Mouse (Mus musculus) right cerebral cortex, adult 2 months (tissue): ENCODE measurements around the gene Tas2r131.
"Not testable (repeated sequence)": the region's sequence is repeated elsewhere in the genome, so short reads cannot be mapped to it uniquely, and the experiment has no call there.

Experiments used
- DNase-seq, 2 experiments: peaks; one replicate each; pipeline ENCODE4 v3.0.0; 2021 to 2022; ENCODE audit warnings: low spot score in 2 of 2

Tas2r131 gene

DNA sequence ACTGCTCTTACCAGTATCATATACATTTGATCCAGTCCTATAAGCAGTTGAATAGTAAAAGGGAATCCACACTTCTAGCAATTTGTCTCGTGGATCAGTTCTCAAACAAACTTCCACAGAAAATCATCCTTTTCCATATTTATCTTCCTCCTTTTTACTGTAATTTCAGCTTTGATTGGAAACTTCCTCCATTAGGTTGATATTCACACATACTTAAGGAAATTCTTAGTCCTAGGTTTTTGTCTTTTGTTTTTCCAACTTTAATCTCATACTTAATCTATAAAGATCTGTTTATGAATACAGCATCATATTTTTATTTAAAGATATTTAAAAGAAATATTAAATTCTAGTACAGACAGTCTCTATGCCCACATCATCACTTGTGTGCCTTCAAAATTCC lies at the start of gene Tas2r131:
Gene Tas2r131 (minus strand): TSS at position 101 of the 400 bp plus-strand sequence.
- DNase-seq = no peak

DNA sequence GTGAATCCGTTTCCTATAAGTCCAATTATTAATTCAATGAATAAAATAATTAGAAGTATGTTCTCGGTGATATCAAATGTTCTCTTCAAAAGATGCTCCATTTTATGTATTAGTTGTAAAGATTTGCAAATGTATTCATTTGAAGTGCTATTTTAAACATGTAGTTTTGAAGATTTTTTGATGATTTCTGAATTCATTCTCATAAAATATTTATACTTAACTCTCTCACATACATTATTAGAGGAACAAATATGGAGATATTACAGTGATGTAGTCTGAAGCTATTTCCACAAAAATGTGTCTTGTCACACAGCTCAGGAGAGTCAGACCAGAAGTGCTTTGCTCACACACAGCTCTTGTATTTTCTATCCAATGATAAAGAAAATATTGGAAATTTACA lies 23.1 kb upstream of the Tas2r131 start, which contains the start of gene Tas2r109:
Gene Tas2r109 (minus strand): TSS at position 101 of the 400 bp plus-strand sequence.
- DNase-seq = no peak

DNA sequence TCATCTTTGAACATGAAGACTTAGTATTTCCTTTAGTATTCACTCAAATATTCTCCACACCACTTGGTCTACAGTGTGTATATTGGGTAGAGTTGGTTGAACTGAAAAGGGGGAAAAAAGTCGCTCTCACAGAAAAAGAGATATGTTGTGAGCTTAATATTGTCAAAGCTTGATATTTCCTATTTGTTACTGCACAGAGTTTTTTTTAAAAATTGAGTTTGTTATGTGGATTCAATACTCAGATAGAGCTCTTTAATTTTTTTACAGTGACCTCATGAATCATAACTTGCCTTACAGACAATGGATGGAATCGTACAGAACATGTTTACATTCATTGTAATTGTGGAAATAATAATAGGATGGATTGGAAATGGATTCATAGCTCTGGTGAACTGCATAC lies 6.9 kb downstream of the Tas2r131 start, which contains the start of gene Tas2r129:
Gene Tas2r129 (plus strand): TSS at position 301 of the 400 bp plus-strand sequence.
- DNase-seq = no peak

DNA sequence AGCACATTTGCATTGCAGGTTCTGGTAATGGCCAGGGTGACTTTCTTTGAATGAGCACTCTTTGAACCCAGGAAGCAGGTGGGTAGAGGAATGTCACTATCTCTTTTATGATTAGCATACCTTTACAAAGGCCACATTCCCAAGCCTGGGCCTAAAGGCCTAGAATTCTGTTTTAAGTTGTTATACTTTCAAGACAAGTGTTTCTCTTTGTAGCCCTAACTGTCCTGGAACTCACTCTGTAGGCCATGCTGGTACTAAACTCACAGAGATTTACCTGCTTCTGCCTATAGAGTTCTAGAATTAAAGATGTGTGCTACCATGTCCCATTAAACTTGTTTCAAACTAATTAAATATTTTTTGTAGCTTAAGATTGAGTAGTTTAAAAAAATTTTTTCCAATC lies 16.3 kb downstream of the Tas2r131 start:
- DNase-seq = not testable (repeated sequence)

DNA sequence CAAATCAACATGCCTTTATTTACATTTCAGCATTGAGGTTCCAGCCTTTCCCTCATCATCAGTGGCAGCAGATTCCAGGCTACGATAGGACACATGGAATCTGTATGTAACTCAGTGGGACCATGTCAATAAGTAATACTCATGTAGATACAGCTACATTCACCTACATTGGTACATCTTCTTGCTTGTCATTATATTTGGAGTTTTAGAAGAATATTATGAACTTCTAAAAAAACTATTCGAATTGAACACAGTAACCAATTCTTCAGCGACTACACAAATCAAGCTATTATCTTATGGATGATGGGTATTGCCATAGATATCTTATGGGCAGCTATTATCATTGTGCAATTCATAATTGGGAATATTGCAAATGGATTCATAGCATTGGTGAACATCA lies 48.4 kb downstream of the Tas2r131 start, which contains the start of gene Tas2r125:
Gene Tas2r125 (plus strand): TSS at position 301 of the 400 bp plus-strand sequence.
- DNase-seq = no peak
